In genomic region chr6:148249221-148249620, GRCm38 (mm10) we compare ENCODE assay signal across 14 mouse cellular contexts. TPM values are rescaled to one million over a fixed set of nuclear protein-coding genes. Genes with fewer than 3 reads are reported as not detected.
DNase-seq lines count a peak whose midpoint lies in the region; ATAC-seq lines count a peak whose summit lies in the region.
"Had no signal": no experiment of that assay in that cellular context is flagged by ENCODE, and none has a peak within 500 bp of the region (broad histone marks: within the 10 kb centered on the region; RNA-seq: fewer than 3 reads in every experiment).

No protein-coding gene starts in this region.

- no peak overlapping the region for H3K27ac ChIP-seq in forebrain, embryonic 14.5 days (ENCODE audit: low read depth, low read length)
- H3K27ac ChIP-seq in forebrain, embryonic 11.5 days (ENCODE audit: low read depth, low read length), result no peak overlapping the region
- H3K27ac ChIP-seq in hindbrain, embryonic 12.5 days, result no peak overlapping the region
- H3K27ac ChIP-seq in hindbrain, embryonic 13.5 days, result no peak overlapping the region
- H3K27ac ChIP-seq in kidney, embryonic 16.5 days (ENCODE audit: low read length), result 0 out of 2 replicates have a peak overlapping the region, but pooled peaks have one; percentile 3
- H3K27ac ChIP-seq in neural tube, embryonic 13.5 days (replicated peaks), result no peak overlapping the region
- H3K27ac ChIP-seq: embryonic facial prominence, embryonic 13.5 days; heart, embryonic 13.5 days had no signal

- H3K9ac ChIP-seq in forebrain, embryonic 14.5 days (ENCODE audit: low read length), result no peak overlapping the region
- H3K9ac ChIP-seq in forebrain, embryonic 11.5 days (ENCODE audit: low read length), result no peak overlapping the region
- no peak overlapping the region for H3K9ac ChIP-seq in hindbrain, embryonic 12.5 days
- H3K9ac ChIP-seq in hindbrain, embryonic 13.5 days, result no peak overlapping the region
- no peak overlapping the region for H3K9ac ChIP-seq in kidney, embryonic 16.5 days (replicated peaks; ENCODE audit: low read length)
- H3K9ac ChIP-seq in neural tube, embryonic 13.5 days, result no peak overlapping the region
- H3K9ac ChIP-seq: embryonic facial prominence, embryonic 13.5 days; heart, embryonic 13.5 days had no signal

- no peak for DNase-seq in forebrain, embryonic 14.5 days (ENCODE audit: low spot score)
- no peak for DNase-seq in forebrain, embryonic 11.5 days (ENCODE audit: low spot score)
- no peak for DNase-seq in kidney, adult 8-10 months
- no peak for DNase-seq in neural tube, embryonic 10.5 days (ENCODE audit: extremely low spot score, low spot score)
- DNase-seq: cerebellum, adult 11-12 months had no signal

- H3K4me2 ChIP-seq in forebrain, embryonic 14.5 days (ENCODE audit: low read length), result no peak overlapping the region
- H3K4me2 ChIP-seq in forebrain, embryonic 11.5 days (ENCODE audit: low read depth, low read length, severe bottlenecking), result no peak overlapping the region
- no peak overlapping the region for H3K4me2 ChIP-seq in hindbrain, embryonic 12.5 days (replicated peaks)
- H3K4me2 ChIP-seq in hindbrain, embryonic 13.5 days, result no peak overlapping the region
- H3K4me2 ChIP-seq in kidney, embryonic 16.5 days (replicated peaks; ENCODE audit: low read depth, low read length), result no peak overlapping the region
- H3K4me2 ChIP-seq in neural tube, embryonic 13.5 days, result no peak overlapping the region
- H3K4me2 ChIP-seq: embryonic facial prominence, embryonic 13.5 days; heart, embryonic 13.5 days had no signal

- no peaks in the 10 kb centered on the region for H3K36me3 ChIP-seq in forebrain, embryonic 14.5 days (ENCODE audit: control insufficient read depth, insufficient read depth, low read length)
- H3K36me3 ChIP-seq in forebrain, embryonic 11.5 days (ENCODE audit: control insufficient read depth, insufficient read depth, low read length), result no peaks in the 10 kb centered on the region
- H3K36me3 ChIP-seq in hindbrain, embryonic 12.5 days, result no peaks in the 10 kb centered on the region
- H3K36me3 ChIP-seq in hindbrain, embryonic 13.5 days, result no peaks in the 10 kb centered on the region; the same call in 1 of the 2 replicates
- H3K36me3 ChIP-seq in kidney, embryonic 16.5 days (ENCODE audit: insufficient read depth, low read length), result no peaks in the 10 kb centered on the region
- peaks cover 8% of the 10 kb centered on the region for H3K36me3 ChIP-seq in neural tube, embryonic 13.5 days
- H3K36me3 ChIP-seq: embryonic facial prominence, embryonic 13.5 days had no signal

- WGBS in forebrain, embryonic 14.5 days, result 83% methylated on average over 3 of the region's 3 CpGs
- WGBS in forebrain, embryonic 11.5 days, result 74% methylated on average over 3 of the region's 3 CpGs
- WGBS in hindbrain, embryonic 12.5 days, result 69% methylated on average over 3 of the region's 3 CpGs
- WGBS in hindbrain, embryonic 13.5 days, result 85% methylated on average over 3 of the region's 3 CpGs
- WGBS in kidney, embryonic 16.5 days, result 61% methylated on average over 3 of the region's 3 CpGs
- 69% methylated on average over 3 of the region's 3 CpGs for WGBS in neural tube, embryonic 13.5 days

- no peaks in the 10 kb centered on the region for H3K27me3 ChIP-seq in forebrain, embryonic 14.5 days (replicated peaks; ENCODE audit: control insufficient read depth, insufficient read depth, low read length)
- no peaks in the 10 kb centered on the region for H3K27me3 ChIP-seq in forebrain, embryonic 11.5 days (ENCODE audit: control insufficient read depth, insufficient read depth, low read length)
- no peaks in the 10 kb centered on the region for H3K27me3 ChIP-seq in hindbrain, embryonic 12.5 days
- no peaks in the 10 kb centered on the region for H3K27me3 ChIP-seq in hindbrain, embryonic 13.5 days
- H3K27me3 ChIP-seq in kidney, embryonic 16.5 days (ENCODE audit: insufficient read depth, low read length), result no peaks in the 10 kb centered on the region
- H3K27me3 ChIP-seq in neural tube, embryonic 13.5 days, result no peaks in the 10 kb centered on the region
- H3K27me3 ChIP-seq: CH12.LX; embryonic facial prominence, embryonic 13.5 days; heart, embryonic 13.5 days had no signal

- no peaks in the 10 kb centered on the region for H3K9me3 ChIP-seq in forebrain, embryonic 14.5 days (replicated peaks; ENCODE audit: control insufficient read depth, low read length)
- no peaks in the 10 kb centered on the region for H3K9me3 ChIP-seq in forebrain, embryonic 11.5 days (ENCODE audit: control insufficient read depth, low read length)
- no peaks in the 10 kb centered on the region for H3K9me3 ChIP-seq in hindbrain, embryonic 12.5 days (replicated peaks)
- no peaks in the 10 kb centered on the region for H3K9me3 ChIP-seq in hindbrain, embryonic 13.5 days
- no peaks in the 10 kb centered on the region for H3K9me3 ChIP-seq in kidney, embryonic 16.5 days (ENCODE audit: low read length)
- H3K9me3 ChIP-seq in neural tube, embryonic 13.5 days, result no peaks in the 10 kb centered on the region
- H3K9me3 ChIP-seq: embryonic facial prominence, embryonic 13.5 days; heart, embryonic 13.5 days had no signal

- ATAC-seq in forebrain, embryonic 14.5 days, result 0 out of 2 replicates have a peak, but pooled peaks have one; percentile 2
- ATAC-seq in forebrain, embryonic 11.5 days (replicated peaks; ENCODE audit: low FRiP score), result no peak
- ATAC-seq in hindbrain, embryonic 12.5 days (ENCODE audit: low FRiP score), result peak; percentile 29; the same call in 1 of the 2 replicates
- ATAC-seq in hindbrain, embryonic 13.5 days (ENCODE audit: low FRiP score), result no peak
- ATAC-seq in kidney, embryonic 16.5 days (ENCODE audit: low FRiP score, low TSS enrichment), result no peak
- ATAC-seq in neural tube, embryonic 13.5 days (ENCODE audit: low read depth), result 0 out of 2 replicates have a peak, but pooled peaks have one; percentile 9
- ATAC-seq: activated CD4-positive, CD25-positive, alpha-beta regulatory T cell, adult 4 months; intestine, embryonic 16.5 days had no signal

- no peaks in the 10 kb centered on the region for H3K4me1 ChIP-seq in forebrain, embryonic 14.5 days (ENCODE audit: control insufficient read depth, insufficient read depth, low read length)
- H3K4me1 ChIP-seq in forebrain, embryonic 11.5 days (replicated peaks; ENCODE audit: control insufficient read depth, insufficient read depth, low read length), result no peaks in the 10 kb centered on the region
- peaks cover 11% of the 10 kb centered on the region for H3K4me1 ChIP-seq in hindbrain, embryonic 12.5 days
- H3K4me1 ChIP-seq in hindbrain, embryonic 13.5 days (replicated peaks), result peaks cover 15% of the 10 kb centered on the region
- peaks cover 4% of the 10 kb centered on the region; the same call in 1 of the 2 replicates for H3K4me1 ChIP-seq in kidney, embryonic 16.5 days (ENCODE audit: insufficient read depth, low read length)
- peaks cover 18% of the 10 kb centered on the region for H3K4me1 ChIP-seq in neural tube, embryonic 13.5 days (replicated peaks)
- H3K4me1 ChIP-seq: heart, embryonic 13.5 days had no signal

- H3K4me3 ChIP-seq in forebrain, embryonic 14.5 days (ENCODE audit: low read depth, low read length), result no peak overlapping the region
- no peak overlapping the region for H3K4me3 ChIP-seq in forebrain, embryonic 11.5 days (ENCODE audit: low read depth, low read length)
- H3K4me3 ChIP-seq in hindbrain, embryonic 12.5 days, result no peak overlapping the region
- no peak overlapping the region for H3K4me3 ChIP-seq in hindbrain, embryonic 13.5 days
- H3K4me3 ChIP-seq in kidney, embryonic 16.5 days (ENCODE audit: low read length), result no peak overlapping the region
- H3K4me3 ChIP-seq in neural tube, embryonic 13.5 days, result no peak overlapping the region
- H3K4me3 ChIP-seq: embryonic facial prominence, embryonic 13.5 days; heart, embryonic 13.5 days had no signal

RNA-seq across cellular contexts. Expression of gene Ergic2, which starts 37.0 kb away (rescaled TPM):
- polyA plus RNA-seq in forebrain, embryonic 14.5 days (2014; fragmentation: Nextera tagmentation; extraction: Ambion mirVana), result 201 and 206 TPM in 2 replicates
- 179 and 213 TPM in 2 replicates for polyA plus RNA-seq in forebrain, embryonic 11.5 days (2014; fragmentation: Nextera tagmentation; extraction: Ambion mirVana)
- polyA plus RNA-seq in hindbrain, embryonic 12.5 days (2016; fragmentation: Nextera tagmentation; extraction: Ambion mirVana), result 220 and 242 TPM in 2 replicates
- polyA plus RNA-seq in hindbrain, embryonic 13.5 days (2015; fragmentation: Nextera tagmentation; extraction: Ambion mirVana), result 232 and 239 TPM in 2 replicates
- 227 and 229 TPM in 2 replicates for polyA plus RNA-seq in kidney, embryonic 16.5 days (2015; fragmentation: Nextera tagmentation; extraction: Ambion mirVana)
- 218 and 246 TPM in 2 replicates for polyA plus RNA-seq in neural tube, embryonic 13.5 days (2015; fragmentation: Nextera tagmentation; extraction: Ambion mirVana)

Comparison
In these comparisons a context has a peak if more than half of its experiments do, and no peak if none do; other contexts are left out.
1. ATAC-seq: peak in forebrain, embryonic 14.5 days (single experiment), hindbrain, embryonic 12.5 days (single experiment) and neural tube, embryonic 13.5 days (single experiment); none in forebrain, embryonic 11.5 days (single experiment), hindbrain, embryonic 13.5 days (single experiment) and kidney, embryonic 16.5 days (single experiment).